Mouse (Mus musculus) neural tube, embryonic 13.5 days (tissue): ENCODE results near the gene Hmcn2. TPM values are rescaled to one million over a fixed set of nuclear protein-coding genes. Genes with fewer than 3 reads are reported as not detected.
A peak's percentile ranks its signal among the peaks of the same experiment; 100 is the strongest.

ENCODE experiments used
- ATAC-seq: fragments of 200-750 bp; cut with Nextera tagmentation; 2 replicates; pipeline ENCODE4 v1.8.0; 2017; ENCODE audit warnings: low read depth, mild to moderate bottlenecking, moderate TSS enrichment, moderate library complexity
- H3K27ac ChIP-seq: fragments of 300-500 bp; sonication (generic); replicated peaks from 2 replicates; pipeline ENCODE4 v1.5.1; 2015; ENCODE audit warnings: moderate library complexity, mild to moderate bottlenecking, inconsistent platforms
- H3K27me3 ChIP-seq: fragments of 300-500 bp; sonication (generic); 2 replicates; pipeline ENCODE4 v1.6.1; 2015; ENCODE audit warnings: mild to moderate bottlenecking, inconsistent platforms
- H3K36me3 ChIP-seq: fragments of 300-500 bp; sonication (generic); 2 replicates; pipeline ENCODE4 v1.6.1; 2015; ENCODE audit warnings: mild to moderate bottlenecking, inconsistent platforms
- H3K4me1 ChIP-seq: fragments of 300-500 bp; sonication (generic); replicated peaks from 2 replicates; pipeline ENCODE4 v1.6.1; 2015; ENCODE audit warnings: inconsistent platforms
- H3K4me2 ChIP-seq: fragments of 300-500 bp; sonication (generic); 2 replicates; pipeline ENCODE4 v1.6.1; 2015; ENCODE audit warnings: inconsistent platforms, mild to moderate bottlenecking, moderate library complexity
- H3K4me3 ChIP-seq: fragments of 300-500 bp; sonication (generic); 2 replicates; pipeline ENCODE4 v1.5.1; 2015; ENCODE audit warnings: mild to moderate bottlenecking, inconsistent platforms
- H3K9ac ChIP-seq: fragments of 300-500 bp; sonication (generic); 2 replicates; pipeline ENCODE4 v1.6.1; 2015; ENCODE audit warnings: moderate library complexity, mild to moderate bottlenecking, inconsistent platforms
- H3K9me3 ChIP-seq: fragments of 300-500 bp; sonication (generic); 2 replicates; pipeline ENCODE4 v1.6.1; 2016; ENCODE audit warnings: inconsistent platforms
- WGBS: fragments of 180-500 bp; shearing (Covaris S2); methylation state at CpG from one replicate; pipeline ENCODE4 v1.1.7; 2015; 5-methylcytosine and 5-hydroxymethylcytosine counted together
- polyA plus RNA-seq: library from polyadenylated mRNA; unstranded; fragments of >200 nt; fragmentation: Nextera tagmentation; extraction: Ambion mirVana; gene quantifications from 2 replicates; pipeline ENCODE4 v1.2.1, GENCODE M21; 2015

Gene Hmcn2
- polyA plus RNA-seq, 1 experiment from 2014 or later: 0.06 TPM

GRCm38 (mm10) chr2:31308257-31308656 lies 6.0 kb upstream of the Hmcn2 start:
- H3K9ac ChIP-seq: no peak overlapping the region
- 66% methylated on average over 4 of the region's 4 CpGs for WGBS
- H3K27ac ChIP-seq: no peak overlapping the region
- no peaks in the 10 kb centered on the region for H3K9me3 ChIP-seq
- no peaks in the 10 kb centered on the region for H3K36me3 ChIP-seq
- H3K4me1 ChIP-seq: no peaks in the 10 kb centered on the region; the same call in 1 of the 2 replicates
- ATAC-seq: no peak
- peaks cover 24% of the 10 kb centered on the region for H3K27me3 ChIP-seq
- no peak overlapping the region for H3K4me3 ChIP-seq
- H3K4me2 ChIP-seq: no peak overlapping the region

DNA sequence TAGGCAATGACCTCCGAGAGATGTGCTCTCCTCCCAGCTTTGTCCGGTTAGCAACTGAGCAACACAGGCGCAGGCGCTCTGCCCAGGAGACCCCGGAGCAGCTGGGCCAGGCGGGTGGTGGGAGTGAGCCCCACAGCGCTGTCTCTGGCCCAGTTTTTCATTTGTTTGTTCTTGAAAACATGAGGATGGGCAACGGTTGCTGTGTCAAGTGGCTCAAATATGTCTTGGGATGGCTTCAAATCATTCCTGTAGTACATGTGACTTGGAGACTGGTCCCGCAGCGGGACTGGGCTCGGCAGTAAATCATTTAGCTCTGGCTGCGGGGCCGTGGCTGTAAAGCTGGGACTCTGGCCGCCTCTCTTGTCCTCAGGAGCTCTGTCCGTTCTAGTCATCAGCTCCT lies 4.7 kb upstream of the Hmcn2 start:
- no peaks in the 10 kb centered on the region for H3K9me3 ChIP-seq
- WGBS: 37% methylated on average over 15 of the region's 15 CpGs
- no peak for ATAC-seq
- no peak overlapping the region for H3K4me3 ChIP-seq
- no peak overlapping the region for H3K9ac ChIP-seq
- H3K27me3 ChIP-seq: peaks cover 37% of the 10 kb centered on the region
- peaks cover 9% of the 10 kb centered on the region for H3K4me1 ChIP-seq
- H3K27ac ChIP-seq: no peak overlapping the region
- no peaks in the 10 kb centered on the region for H3K36me3 ChIP-seq
- H3K4me2 ChIP-seq: no peak overlapping the region

DNA sequence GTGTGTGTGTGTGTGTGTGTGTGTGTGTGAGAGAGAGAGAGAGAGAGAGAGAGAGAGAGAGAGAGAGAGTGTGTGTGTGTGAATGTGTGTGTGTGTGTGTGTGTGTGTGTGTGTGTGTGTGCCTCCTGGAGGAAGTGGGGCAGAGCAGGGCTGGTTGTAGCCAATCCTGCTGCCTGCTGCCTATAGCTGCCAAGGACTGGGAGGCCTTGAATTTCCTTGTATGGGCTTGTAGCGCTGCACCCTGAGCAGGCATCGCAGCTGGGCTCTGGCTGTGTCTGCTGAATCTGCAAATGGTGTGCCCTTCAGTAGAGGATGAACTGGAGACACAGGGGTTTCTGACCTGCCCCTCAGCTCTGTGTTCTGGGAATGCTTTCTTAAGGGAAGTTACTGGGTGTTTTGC lies 3.9 kb downstream of the Hmcn2 start:
- no peak overlapping the region for H3K9ac ChIP-seq
- 23% methylated on average over 2 of the region's 2 CpGs for WGBS

GRCm38 (mm10) chr2:31319200-31319599 lies 5.0 kb downstream of the Hmcn2 start:
- ATAC-seq: no peak
- H3K4me3 ChIP-seq: no peak overlapping the region

More for the DNA sequence above, 3.9 kb downstream of the Hmcn2 start:
- no peak overlapping the region for H3K4me3 ChIP-seq
- H3K36me3 ChIP-seq: no peaks in the 10 kb centered on the region
- no peaks in the 10 kb centered on the region for H3K9me3 ChIP-seq
- H3K4me2 ChIP-seq: no peak overlapping the region
- no peak overlapping the region for H3K27ac ChIP-seq
- peaks cover 64% of the 10 kb centered on the region for H3K27me3 ChIP-seq
- peak; percentile 43; the same call in 1 of the 2 replicates for ATAC-seq
- H3K4me1 ChIP-seq: peaks cover 10% of the 10 kb centered on the region

GRCm38 (mm10) chr2:31327186-31327585 lies 13.0 kb downstream of the Hmcn2 start:
- Histone ChIP-seq H3K27ac (no peak overlapping the region), H3K36me3 (no peaks in the 10 kb centered on the region), H3K27me3 (peaks cover 3% of the 10 kb centered on the region; the same call in 1 of the 2 replicates), H3K9me3 (no peaks in the 10 kb centered on the region), H3K4me2 (no peak overlapping the region), H3K4me3 (no peak overlapping the region), H3K4me1 (no peaks in the 10 kb centered on the region), H3K9ac (no peak overlapping the region)
- WGBS: 36% methylated on average over 10 of the region's 10 CpGs
- ATAC-seq: no peak

More at GRCm38 (mm10) chr2:31319200-31319599, 5.0 kb downstream of the Hmcn2 start:
- Histone ChIP-seq H3K27me3 (peaks cover 53% of the 10 kb centered on the region), H3K4me2 (no peak overlapping the region), H3K9ac (no peak overlapping the region), H3K36me3 (no peaks in the 10 kb centered on the region), H3K27ac (no peak overlapping the region), H3K4me1 (peaks cover 5% of the 10 kb centered on the region), H3K9me3 (no peaks in the 10 kb centered on the region)
- 81% methylated on average over 2 of the region's 2 CpGs for WGBS

- H3K27me3 ChIP-seq: no peaks in the 10 kb centered on the region
- ATAC-seq: no peak
- H3K36me3 ChIP-seq: no peaks in the 10 kb centered on the region
- no peak overlapping the region for H3K4me2 ChIP-seq
- WGBS: 53% methylated on average over 12 of the region's 12 CpGs
- H3K27ac ChIP-seq: no peak overlapping the region
- no peak overlapping the region for H3K4me3 ChIP-seq
- no peaks in the 10 kb centered on the region for H3K9me3 ChIP-seq
- 0 out of 2 replicates have a peak, but pooled peaks cover 8% of the 10 kb centered on the region for H3K4me1 ChIP-seq
- H3K9ac ChIP-seq: no peak overlapping the region
Measured at GRCm38 (mm10) chr2:31337706-31338330, 23.6 kb downstream of the Hmcn2 start.

GRCm38 (mm10) chr2:31339826-31340225 lies 25.6 kb downstream of the Hmcn2 start:
- H3K4me1 ChIP-seq: 0 out of 2 replicates have a peak, but pooled peaks cover 8% of the 10 kb centered on the region

DNA sequence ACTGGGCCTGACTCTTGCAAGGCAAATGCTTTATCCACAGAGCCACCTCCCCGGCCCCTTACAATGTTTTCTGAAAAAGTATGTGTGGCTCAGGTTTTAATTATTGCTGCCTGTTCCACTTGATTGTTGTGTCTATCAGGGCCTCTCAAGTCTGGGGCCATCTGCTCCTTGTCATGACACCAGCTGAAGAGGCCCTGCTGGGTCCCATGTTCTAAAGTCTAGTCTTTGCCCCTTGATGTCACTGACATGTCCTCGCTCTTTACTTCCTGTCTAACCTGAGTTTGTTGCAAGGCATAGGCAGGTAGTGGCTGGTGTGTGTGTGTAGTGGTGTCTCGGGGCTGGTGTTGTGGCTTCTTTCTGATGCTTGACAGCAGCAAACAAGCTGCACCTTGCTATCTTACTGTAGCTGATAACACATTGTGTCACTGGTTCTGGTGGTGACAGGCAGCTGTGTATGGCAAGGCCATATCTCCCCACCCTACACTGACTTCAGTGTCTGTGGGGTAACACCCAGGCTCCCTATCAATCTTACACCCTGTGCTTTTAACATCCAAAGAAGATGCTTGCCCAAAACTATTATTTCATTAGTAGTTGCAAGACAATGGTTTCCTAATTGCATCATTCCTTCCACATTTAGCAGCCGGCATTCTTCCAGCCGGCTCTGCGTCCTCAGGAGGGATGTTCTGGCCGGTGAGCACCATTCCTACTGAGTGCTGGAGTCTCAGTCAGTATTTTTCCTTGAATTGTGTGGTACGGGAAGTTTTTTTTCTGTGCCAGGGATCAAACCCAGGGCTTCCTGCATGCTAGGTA lies 27.7 kb downstream of the Hmcn2 start:
- Histone ChIP-seq H3K36me3 (no peaks in the 10 kb centered on the region), H3K27ac (no peak overlapping the region), H3K9me3 (0 out of 2 replicates have a peak, but pooled peaks cover 5% of the 10 kb centered on the region), H3K4me3 (no peak overlapping the region), H3K4me2 (no peak overlapping the region), H3K27me3 (0 out of 2 replicates have a peak, but pooled peaks cover 6% of the 10 kb centered on the region), H3K4me1 (0 out of 2 replicates have a peak, but pooled peaks cover 8% of the 10 kb centered on the region), H3K9ac (no peak overlapping the region)
- 75% methylated on average over 8 of the region's 8 CpGs for WGBS
- ATAC-seq: no peak

More at GRCm38 (mm10) chr2:31339826-31340225, 25.6 kb downstream of the Hmcn2 start:
- Histone ChIP-seq H3K4me3 (no peak overlapping the region), H3K4me2 (no peak overlapping the region), H3K27me3 (no peaks in the 10 kb centered on the region), H3K27ac (no peak overlapping the region), H3K9ac (no peak overlapping the region; the same call in 1 of the 2 replicates), H3K36me3 (no peaks in the 10 kb centered on the region), H3K9me3 (0 out of 2 replicates have a peak, but pooled peaks cover 1% of the 10 kb centered on the region)
- ATAC-seq: no peak
- WGBS: 59% methylated on average over 9 of the region's 9 CpGs

DNA sequence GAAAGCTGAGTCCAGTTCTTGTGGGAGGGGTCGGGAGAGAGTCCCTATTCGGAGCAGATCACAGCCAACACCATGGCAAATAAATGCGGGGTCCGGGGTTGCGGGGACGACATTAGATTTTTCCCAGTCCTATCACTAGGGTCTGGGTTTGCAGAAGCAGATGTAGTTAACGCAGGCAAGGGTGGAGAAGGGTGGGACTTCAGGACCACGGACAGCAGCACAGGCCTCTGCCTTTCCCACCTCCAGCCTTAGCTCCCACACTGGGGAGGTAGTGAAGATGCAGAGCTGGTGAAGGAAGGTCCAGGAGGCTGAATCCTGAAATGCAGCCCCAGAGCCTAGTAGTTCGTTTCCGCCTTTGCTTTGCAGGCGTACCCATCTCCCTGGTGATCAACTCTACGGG lies 31.9 kb downstream of the Hmcn2 start:
- no peak for ATAC-seq
- Histone ChIP-seq H3K4me2 (no peak overlapping the region), H3K9me3 (0 out of 2 replicates have a peak, but pooled peaks cover 5% of the 10 kb centered on the region), H3K9ac (no peak overlapping the region), H3K27me3 (peaks cover 6% of the 10 kb centered on the region; the same call in 1 of the 2 replicates), H3K27ac (no peak overlapping the region), H3K36me3 (no peaks in the 10 kb centered on the region), H3K4me1 (no peaks in the 10 kb centered on the region), H3K4me3 (no peak overlapping the region)
- WGBS: 39% methylated on average over 12 of the region's 12 CpGs

DNA sequence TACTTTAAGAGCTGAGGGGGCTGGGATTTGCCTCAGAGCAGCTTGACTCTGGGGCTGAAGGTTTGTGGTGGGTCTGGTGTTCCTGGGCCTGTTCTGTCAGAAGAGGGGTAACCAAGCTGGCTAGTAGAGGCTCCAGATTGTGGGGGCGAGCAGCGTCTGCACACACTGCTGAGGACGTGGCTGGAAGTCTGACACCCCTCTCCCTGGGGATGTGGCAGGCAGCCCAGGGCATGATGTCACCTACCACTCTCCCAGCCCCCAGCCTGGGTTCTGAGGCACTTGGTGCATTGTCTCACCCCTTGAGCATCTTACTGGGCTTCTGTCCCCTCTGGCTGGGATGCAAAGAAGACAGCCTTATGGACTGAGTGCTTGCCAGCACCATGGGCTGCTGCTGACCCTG lies 34.2 kb downstream of the Hmcn2 start:
- no peak for ATAC-seq
- Histone ChIP-seq H3K9ac (no peak overlapping the region), H3K27me3 (peaks cover 6% of the 10 kb centered on the region; the same call in 1 of the 2 replicates), H3K27ac (no peak overlapping the region), H3K36me3 (no peaks in the 10 kb centered on the region), H3K9me3 (0 out of 2 replicates have a peak, but pooled peaks cover 5% of the 10 kb centered on the region), H3K4me2 (no peak overlapping the region), H3K4me3 (no peak overlapping the region), H3K4me1 (no peaks in the 10 kb centered on the region)
- WGBS: 69% methylated on average over 3 of the region's 3 CpGs

GRCm38 (mm10) chr2:31348850-31349249 lies 34.6 kb downstream of the Hmcn2 start:
- H3K4me3 ChIP-seq: no peak overlapping the region
- ATAC-seq: no peak
- no peaks in the 10 kb centered on the region for H3K4me1 ChIP-seq
- WGBS: 74% methylated on average over 5 of the region's 5 CpGs
- no peak overlapping the region for H3K9ac ChIP-seq
- H3K36me3 ChIP-seq: no peaks in the 10 kb centered on the region
- 0 out of 2 replicates have a peak, but pooled peaks cover 5% of the 10 kb centered on the region for H3K9me3 ChIP-seq
- no peak overlapping the region for H3K27ac ChIP-seq
- no peak overlapping the region for H3K4me2 ChIP-seq
- H3K27me3 ChIP-seq: peaks cover 6% of the 10 kb centered on the region; the same call in 1 of the 2 replicates

GRCm38 (mm10) chr2:31356771-31357170 lies 42.6 kb downstream of the Hmcn2 start:
- H3K36me3 ChIP-seq: no peaks in the 10 kb centered on the region
- H3K9ac ChIP-seq: no peak overlapping the region
- H3K27ac ChIP-seq: no peak overlapping the region
- H3K4me2 ChIP-seq: no peak overlapping the region
- no peak for ATAC-seq
- WGBS: 83% methylated on average over 5 of the region's 5 CpGs
- H3K4me3 ChIP-seq: no peak overlapping the region
- H3K27me3 ChIP-seq: no peaks in the 10 kb centered on the region
- no peaks in the 10 kb centered on the region for H3K9me3 ChIP-seq
- no peaks in the 10 kb centered on the region for H3K4me1 ChIP-seq
